Mouse (Mus musculus): ENCODE data around the gene Usp30. TPM values are rescaled to one million over a fixed set of nuclear protein-coding genes. Genes with fewer than 3 reads are reported as not detected.

Gene Usp30
- polyA plus RNA-seq, 1 experiment from 2014 or later: 3.0 TPM

DNA sequence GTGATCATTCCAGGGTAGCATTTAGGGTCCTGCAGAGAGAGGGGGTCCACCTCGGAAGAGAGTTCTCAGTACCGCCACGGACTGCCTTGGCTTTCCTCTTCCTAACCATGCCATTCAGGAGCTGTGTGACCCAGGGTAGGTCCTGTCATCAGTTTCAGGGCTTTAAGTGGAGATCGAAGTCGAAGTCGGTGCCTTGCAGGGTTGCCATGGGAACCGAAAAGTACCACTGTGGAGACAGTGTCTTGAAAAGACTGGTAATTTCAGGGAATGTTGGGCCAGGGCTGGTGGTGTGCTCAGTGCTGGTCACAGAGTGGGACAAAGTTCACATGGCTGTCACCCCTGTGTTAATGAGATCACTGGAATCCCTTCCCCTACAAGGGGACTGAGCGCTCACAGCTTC is 11.7 kb downstream of the Usp30 start:
- no peaks in the 10 kb centered on the region for H3K4me1 ChIP-seq (ENCODE audit: control insufficient read depth, low read depth, low read length)
- no peak overlapping the region for H3K27ac ChIP-seq (ENCODE audit: low read length)
- H3K4me3 ChIP-seq (ENCODE audit: low read depth, low read length): no peak overlapping the region
- no peak for ATAC-seq (ENCODE audit: low read depth)
- H3K9ac ChIP-seq (ENCODE audit: low read depth, low read length): no peak overlapping the region
- H3K36me3 ChIP-seq (ENCODE audit: control insufficient read depth, insufficient read depth): no peaks in the 10 kb centered on the region
- 71% methylated on average over 8 of the region's 8 CpGs for WGBS (ENCODE audit: insufficient replicate concordance)
- H3K4me2 ChIP-seq (ENCODE audit: low read depth, low read length): no peak overlapping the region
- no peaks in the 10 kb centered on the region for H3K27me3 ChIP-seq (ENCODE audit: control insufficient read depth, insufficient read depth, low read depth, low read length)
- no peaks in the 10 kb centered on the region for H3K9me3 ChIP-seq (replicated peaks; ENCODE audit: control insufficient read depth, low read length)

DNA sequence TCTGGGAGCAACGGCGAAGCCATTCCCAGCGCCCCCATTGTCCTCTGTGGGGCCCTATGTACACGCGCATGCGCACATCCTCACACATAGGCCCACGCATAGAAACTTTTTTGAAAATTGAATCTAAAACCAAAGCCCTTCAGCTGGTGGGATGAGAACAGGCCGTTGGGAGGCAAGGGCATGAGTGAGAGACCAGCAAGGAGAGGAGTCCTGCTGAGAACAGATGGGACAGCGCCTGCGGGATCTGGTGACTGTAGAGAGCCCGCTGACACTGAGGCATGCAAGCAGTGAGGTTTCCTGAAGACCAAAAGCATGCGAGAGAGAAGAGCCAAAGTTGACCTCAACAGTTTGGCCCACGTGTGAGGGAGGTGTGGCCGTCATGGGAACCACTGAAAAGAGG is 20.2 kb downstream of the Usp30 start:
- Histone ChIP-seq H3K27ac (ENCODE audit: low read length) (no peak overlapping the region), H3K9ac (ENCODE audit: low read depth, low read length) (no peak overlapping the region), H3K4me2 (ENCODE audit: low read depth, low read length) (no peak overlapping the region), H3K27me3 (ENCODE audit: control insufficient read depth, insufficient read depth, low read depth, low read length) (no peaks in the 10 kb centered on the region), H3K4me1 (ENCODE audit: control insufficient read depth, low read depth, low read length) (no peaks in the 10 kb centered on the region), H3K36me3 (ENCODE audit: control insufficient read depth, insufficient read depth) (no peaks in the 10 kb centered on the region), H3K9me3 (replicated peaks; ENCODE audit: control insufficient read depth, low read length) (no peaks in the 10 kb centered on the region), H3K4me3 (ENCODE audit: low read depth, low read length) (no peak overlapping the region)
- WGBS (ENCODE audit: insufficient replicate concordance): 65% methylated on average over 14 of the region's 14 CpGs
- no peak for ATAC-seq (ENCODE audit: low read depth)

DNA sequence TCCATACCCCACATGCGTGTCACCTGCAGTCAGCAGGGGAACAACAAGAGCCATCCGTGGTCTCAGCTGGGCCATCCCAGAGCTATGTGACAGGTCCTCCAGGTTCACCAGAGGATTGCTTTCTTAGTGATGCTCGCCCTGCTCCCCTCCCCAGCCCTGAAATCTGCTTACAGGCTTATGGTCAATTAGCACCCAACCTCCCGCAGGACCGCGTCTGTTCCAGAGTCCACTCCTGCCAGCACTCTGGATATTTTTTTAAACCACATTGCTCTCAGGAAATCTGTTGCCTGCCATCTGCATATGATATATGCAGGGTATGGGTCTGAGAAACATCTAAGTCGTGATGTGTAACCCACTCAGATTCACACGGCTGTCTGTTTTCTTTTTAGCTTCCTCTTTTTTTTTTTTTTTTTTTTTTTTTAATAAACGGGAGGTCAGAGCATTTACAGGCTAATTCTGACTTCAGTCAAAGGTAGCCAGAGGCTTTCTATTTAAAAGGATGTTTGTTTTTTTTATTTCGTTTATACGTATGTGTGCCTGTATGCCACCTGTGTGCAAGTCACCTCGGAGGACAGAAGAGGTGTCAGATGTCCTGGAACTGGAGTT is 22.7 kb downstream of the Usp30 start:
- Histone ChIP-seq H3K4me3 (ENCODE audit: low read depth, low read length) (no peak overlapping the region), H3K9me3 (replicated peaks; ENCODE audit: control insufficient read depth, low read length) (no peaks in the 10 kb centered on the region), H3K9ac (ENCODE audit: low read depth, low read length) (no peak overlapping the region), H3K36me3 (ENCODE audit: control insufficient read depth, insufficient read depth) (no peaks in the 10 kb centered on the region), H3K27me3 (ENCODE audit: control insufficient read depth, insufficient read depth, low read depth, low read length) (peaks cover 8% of the 10 kb centered on the region), H3K4me2 (ENCODE audit: low read depth, low read length) (no peak overlapping the region), H3K4me1 (ENCODE audit: control insufficient read depth, low read depth, low read length) (no peaks in the 10 kb centered on the region), H3K27ac (ENCODE audit: low read length) (no peak overlapping the region)
- WGBS (ENCODE audit: insufficient replicate concordance): 47% methylated on average over 12 of the region's 12 CpGs
- ATAC-seq (ENCODE audit: low read depth): no peak

DNA sequence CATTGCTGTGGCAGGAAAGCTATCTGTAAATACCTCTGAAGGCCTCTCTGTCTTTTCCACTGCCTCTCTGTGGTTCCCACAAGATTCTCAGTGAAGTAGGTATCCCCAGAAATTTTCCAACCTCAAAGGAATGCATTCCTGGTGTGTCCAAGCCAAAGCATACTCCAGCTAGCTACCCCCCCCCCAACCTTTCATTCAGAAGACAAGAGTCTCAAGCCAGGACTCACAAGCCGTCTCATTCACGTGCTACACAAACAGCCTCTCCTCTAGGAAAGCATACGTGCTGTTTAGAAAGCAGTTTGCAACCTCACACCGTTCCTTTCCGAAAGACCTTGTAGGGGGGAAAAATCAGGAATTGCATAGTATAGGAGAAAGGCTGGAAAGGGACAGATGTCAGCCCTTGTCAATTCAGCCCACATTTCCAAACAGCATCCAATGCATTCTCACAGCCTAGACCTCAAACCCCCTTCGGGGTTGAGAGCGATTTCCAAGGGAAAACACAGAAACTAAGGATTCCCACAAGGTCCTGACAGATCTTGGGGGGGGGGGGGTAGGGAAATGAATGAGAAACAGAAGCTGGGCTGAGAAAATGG is 25.3 kb downstream of the Usp30 start:
- H3K27ac ChIP-seq (ENCODE audit: low read length): no peak overlapping the region
- no peak overlapping the region for H3K4me3 ChIP-seq (ENCODE audit: low read depth, low read length)
- no peaks in the 10 kb centered on the region for H3K9me3 ChIP-seq (replicated peaks; ENCODE audit: control insufficient read depth, low read length)
- H3K9ac ChIP-seq (ENCODE audit: low read depth, low read length): no peak overlapping the region
- H3K27me3 ChIP-seq (ENCODE audit: control insufficient read depth, insufficient read depth, low read depth, low read length): peaks cover 8% of the 10 kb centered on the region
- 25% methylated on average over 7 of the region's 7 CpGs for WGBS (ENCODE audit: insufficient replicate concordance)
- H3K36me3 ChIP-seq (ENCODE audit: control insufficient read depth, insufficient read depth): no peaks in the 10 kb centered on the region
- no peak for ATAC-seq (ENCODE audit: low read depth)
- H3K4me2 ChIP-seq (ENCODE audit: low read depth, low read length): no peak overlapping the region
- no peaks in the 10 kb centered on the region for H3K4me1 ChIP-seq (ENCODE audit: control insufficient read depth, low read depth, low read length)

DNA sequence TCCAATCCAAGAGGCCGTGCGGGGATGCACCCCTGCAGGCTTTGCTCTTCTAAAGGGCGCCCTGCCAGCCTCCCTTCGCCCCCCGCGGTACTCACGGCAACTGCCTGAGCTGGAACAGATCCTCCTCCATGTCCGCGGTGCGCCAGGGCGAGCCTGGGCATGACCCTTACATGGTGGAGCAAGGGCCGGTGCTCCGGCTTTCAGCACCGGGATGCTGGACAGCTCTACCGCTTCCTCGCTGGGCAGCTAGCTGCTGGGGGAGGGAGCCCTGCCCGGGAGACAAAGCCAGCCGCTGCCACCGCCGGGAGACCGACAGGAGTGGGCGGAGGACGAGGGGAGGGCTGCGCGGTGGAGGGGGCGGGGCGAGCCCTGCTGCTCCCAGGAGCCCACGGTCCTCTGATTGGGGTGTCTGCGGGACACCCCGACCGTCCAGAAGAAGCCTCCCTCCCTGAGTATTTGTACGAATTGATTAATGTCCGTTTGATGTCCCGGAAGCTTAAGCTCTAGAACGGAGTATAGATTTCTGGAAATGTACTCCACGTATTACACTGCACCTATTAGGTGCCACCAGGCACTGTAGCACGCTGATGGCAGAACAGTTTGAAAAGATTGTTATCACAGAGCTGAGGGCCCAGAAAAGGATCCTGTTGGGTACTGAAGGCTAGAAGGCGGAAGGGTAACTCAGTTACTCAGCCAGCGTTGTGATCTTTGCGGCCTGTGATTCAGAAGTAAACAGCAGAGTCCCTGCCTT is 26.0 kb downstream of the Usp30 start, which contains the start of gene Svop:
TSS of gene Svop (minus strand) at position 514 of the 751 bp plus-strand sequence.
- no peak within 1 kb of the TSS for H3K4me3 ChIP-seq (ENCODE audit: low read depth, low read length)
- H3K4me1 ChIP-seq (ENCODE audit: control insufficient read depth, low read depth, low read length): no peaks in the 10 kb centered on the region
- no peak within 1 kb of the TSS for H3K9ac ChIP-seq (ENCODE audit: low read depth, low read length)
- no peak within 1 kb of the TSS for H3K4me2 ChIP-seq (ENCODE audit: low read depth, low read length)
- H3K27me3 ChIP-seq (ENCODE audit: control insufficient read depth, insufficient read depth, low read depth, low read length): peaks cover 8% of the 10 kb centered on the region
- WGBS (ENCODE audit: insufficient replicate concordance): 4% methylated on average over 40 of the region's 40 CpGs
- H3K36me3 ChIP-seq (ENCODE audit: control insufficient read depth, insufficient read depth): no peaks in the 10 kb centered on the region
- no peak within 1 kb of the TSS for H3K27ac ChIP-seq (ENCODE audit: low read length)
- no peaks in the 10 kb centered on the region for H3K9me3 ChIP-seq (replicated peaks; ENCODE audit: control insufficient read depth, low read length)
- ATAC-seq (ENCODE audit: low read depth): 0 out of 2 replicates have a peak, but pooled peaks have one; percentile 21

DNA sequence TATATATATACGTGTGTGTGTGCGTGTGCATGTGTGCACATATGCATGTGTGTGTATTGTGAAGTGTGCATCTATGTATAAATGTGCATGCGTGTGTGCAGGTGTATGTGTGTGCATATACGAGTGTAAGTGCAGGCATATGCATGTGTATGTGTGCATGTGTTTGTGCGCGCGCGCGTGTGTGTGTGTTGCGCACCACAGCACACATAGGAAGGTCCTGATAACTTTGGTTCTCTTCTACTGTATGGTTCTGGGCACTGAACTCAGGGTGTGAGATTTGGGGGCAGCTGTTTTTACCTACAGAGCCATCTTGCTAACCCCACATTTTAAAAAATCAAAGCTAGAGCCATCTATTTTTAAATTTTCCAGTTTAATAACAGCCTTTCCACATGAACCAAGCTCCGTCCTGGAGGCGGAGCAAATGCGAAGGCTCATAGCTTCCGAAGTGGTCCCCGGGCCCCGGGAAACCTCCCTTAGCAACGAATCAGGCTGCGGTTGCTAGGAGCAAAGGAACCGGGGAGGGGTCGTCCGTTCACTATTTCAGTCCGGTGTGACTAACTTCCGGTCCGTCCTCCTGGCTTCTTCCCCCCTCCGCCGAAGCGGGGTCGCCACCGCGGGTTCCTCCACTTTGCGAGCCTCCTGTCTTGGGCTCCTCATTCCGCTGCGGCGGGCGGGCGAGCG is 34.6 kb downstream of the Usp30 start:
- H3K27ac ChIP-seq (ENCODE audit: low read length): no peak overlapping the region
- H3K36me3 ChIP-seq (ENCODE audit: control insufficient read depth, insufficient read depth): no peaks in the 10 kb centered on the region
- ATAC-seq (ENCODE audit: low read depth): peak; percentile 86
- peaks cover 12% of the 10 kb centered on the region for H3K4me1 ChIP-seq (ENCODE audit: control insufficient read depth, low read depth, low read length)
- H3K4me2 ChIP-seq (ENCODE audit: low read depth, low read length): peak overlapping the region; percentile 77
- H3K9ac ChIP-seq (ENCODE audit: low read depth, low read length): peak overlapping the region; percentile 80
- H3K27me3 ChIP-seq (ENCODE audit: control insufficient read depth, insufficient read depth, low read depth, low read length): no peaks in the 10 kb centered on the region
- no peaks in the 10 kb centered on the region for H3K9me3 ChIP-seq (replicated peaks; ENCODE audit: control insufficient read depth, low read length)
- peak overlapping the region; percentile 78 for H3K4me3 ChIP-seq (ENCODE audit: low read depth, low read length)
- 7% methylated on average over 37 of the region's 37 CpGs for WGBS (ENCODE audit: insufficient replicate concordance)

DNA sequence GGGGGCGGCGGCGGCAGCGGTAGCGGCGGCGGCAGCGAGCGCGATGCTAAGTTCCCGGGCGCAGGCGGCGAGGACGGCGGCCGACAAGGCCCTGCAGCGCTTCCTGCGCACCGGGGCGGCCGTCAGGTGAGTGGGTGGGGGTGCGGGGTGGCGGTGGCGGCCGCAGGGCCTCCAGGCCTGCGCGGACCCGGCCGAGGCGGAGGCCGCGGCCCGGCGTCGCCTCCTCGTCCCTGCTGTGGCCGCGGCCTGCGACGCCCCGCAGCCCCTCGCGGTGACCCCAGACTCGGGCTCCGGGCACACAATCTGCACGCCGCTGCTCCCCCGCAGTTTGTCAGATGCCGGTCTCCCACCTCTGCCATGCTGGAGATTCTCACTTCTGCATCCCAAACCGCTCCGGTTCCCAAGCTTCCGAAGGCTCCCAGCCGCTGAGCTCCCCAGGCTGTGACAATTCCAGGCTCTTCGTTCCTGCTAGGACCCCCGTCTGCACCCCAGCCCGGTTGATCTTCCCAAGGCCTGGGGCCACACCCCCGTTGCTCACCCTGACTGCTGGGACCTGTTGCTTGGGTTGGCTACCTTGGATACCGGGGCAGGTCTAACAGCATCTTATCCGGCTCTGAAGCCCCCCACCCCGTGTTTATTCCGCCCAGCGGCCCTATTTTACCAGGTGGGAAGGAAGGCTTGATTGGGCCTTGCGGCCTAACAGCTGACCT is 35.3 kb downstream of the Usp30 start:
- WGBS (ENCODE audit: insufficient replicate concordance): 4% methylated on average over 64 of the region's 64 CpGs
- Histone ChIP-seq H3K9me3 (replicated peaks; ENCODE audit: control insufficient read depth, low read length) (no peaks in the 10 kb centered on the region), H3K27me3 (ENCODE audit: control insufficient read depth, insufficient read depth, low read depth, low read length) (no peaks in the 10 kb centered on the region), H3K36me3 (ENCODE audit: control insufficient read depth, insufficient read depth) (peaks cover 2% of the 10 kb centered on the region; the same call in 1 of the 2 replicates), H3K4me1 (ENCODE audit: control insufficient read depth, low read depth, low read length) (peaks cover 12% of the 10 kb centered on the region), H3K4me3 (ENCODE audit: low read depth, low read length) (peak overlapping the region; percentile 78), H3K4me2 (ENCODE audit: low read depth, low read length) (peak overlapping the region; percentile 77), H3K9ac (ENCODE audit: low read depth, low read length) (peak overlapping the region; percentile 80), H3K27ac (ENCODE audit: low read length) (no peak overlapping the region)
- peak; percentile 64 for ATAC-seq (ENCODE audit: low read depth)

DNA sequence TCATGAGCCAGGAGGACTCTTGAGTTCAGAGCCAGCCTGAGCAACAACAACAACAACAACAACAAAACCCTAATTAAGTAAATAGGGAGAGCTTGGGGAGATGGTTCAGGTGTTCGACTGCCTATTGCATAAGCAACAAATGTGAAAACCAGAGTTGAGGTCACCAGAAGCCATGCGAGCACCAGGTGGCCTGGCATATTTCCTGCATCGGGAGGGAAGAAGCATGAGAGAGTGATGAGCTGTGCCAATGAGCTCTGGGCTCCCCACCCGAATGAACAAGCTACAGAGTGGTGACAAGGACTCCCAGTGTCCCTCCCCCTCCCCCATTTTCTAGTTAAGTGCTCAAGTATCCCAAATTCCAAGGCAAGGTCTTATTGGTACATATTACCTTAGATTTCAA is 36.6 kb downstream of the Usp30 start:
- Histone ChIP-seq H3K4me2 (ENCODE audit: low read depth, low read length) (no peak overlapping the region), H3K4me1 (ENCODE audit: control insufficient read depth, low read depth, low read length) (peaks cover 12% of the 10 kb centered on the region), H3K4me3 (ENCODE audit: low read depth, low read length) (no peak overlapping the region), H3K9ac (ENCODE audit: low read depth, low read length) (no peak overlapping the region), H3K27me3 (ENCODE audit: control insufficient read depth, insufficient read depth, low read depth, low read length) (no peaks in the 10 kb centered on the region), H3K9me3 (replicated peaks; ENCODE audit: control insufficient read depth, low read length) (no peaks in the 10 kb centered on the region), H3K27ac (ENCODE audit: low read length) (no peak overlapping the region), H3K36me3 (ENCODE audit: control insufficient read depth, insufficient read depth) (peaks cover 4% of the 10 kb centered on the region; the same call in 1 of the 2 replicates)
- WGBS (ENCODE audit: insufficient replicate concordance): 77% methylated on average over 4 of the region's 4 CpGs
- ATAC-seq (ENCODE audit: low read depth): no peak
